Mouse (Mus musculus) embryo, embryonic 10 days (tissue): ENCODE measurements around the gene Mlip.
"Not testable (repeated sequence)": the region's sequence is repeated elsewhere in the genome, so short reads cannot be mapped to it uniquely, and the experiment has no call there.

Source experiments
- DNase-seq: peaks from one replicate; pipeline ENCODE4 v3.0.0-alpha.2; 2015; ENCODE audit warnings: low spot score

Mlip gene

DNA sequence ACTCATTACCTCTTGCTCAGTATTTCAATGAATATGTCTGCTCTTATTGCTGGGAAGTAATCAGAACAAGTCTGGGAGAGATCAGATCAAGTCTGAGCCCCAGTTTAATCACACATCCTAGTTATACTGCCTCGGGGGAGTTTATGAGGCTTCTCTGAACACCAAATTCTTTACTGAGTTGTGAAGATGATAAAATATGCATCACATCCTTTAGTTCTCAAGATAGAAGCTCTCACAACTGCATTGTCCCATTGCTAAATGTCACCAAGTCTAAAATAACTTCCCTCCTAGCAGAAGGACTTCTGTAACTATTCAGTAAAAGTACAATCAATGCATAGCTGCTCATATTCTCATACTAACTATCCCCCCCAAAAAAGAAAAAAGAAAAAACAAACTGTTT lies 154.5 kb downstream of the Mlip start:
- DNase-seq, result no peak

DNA sequence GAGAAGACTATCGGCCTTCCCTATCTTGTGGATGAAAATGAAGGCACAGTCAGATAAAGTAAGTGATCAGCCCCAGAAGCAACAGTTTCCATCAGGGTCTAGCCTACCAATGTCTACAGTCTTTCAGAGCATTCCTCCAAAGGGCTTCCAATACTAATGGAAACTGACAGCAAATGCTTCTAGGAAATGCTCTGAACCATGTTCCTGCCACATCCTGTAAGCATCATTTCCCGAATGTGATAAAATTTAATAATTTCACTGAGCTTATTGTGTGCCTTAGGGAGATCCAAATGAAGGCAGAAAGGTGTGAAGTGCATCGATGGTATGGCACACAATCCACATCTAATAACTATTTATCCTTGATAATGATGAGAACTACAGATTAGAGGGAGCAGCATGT lies 173.3 kb downstream of the Mlip start:
- DNase-seq, result no peak

DNA sequence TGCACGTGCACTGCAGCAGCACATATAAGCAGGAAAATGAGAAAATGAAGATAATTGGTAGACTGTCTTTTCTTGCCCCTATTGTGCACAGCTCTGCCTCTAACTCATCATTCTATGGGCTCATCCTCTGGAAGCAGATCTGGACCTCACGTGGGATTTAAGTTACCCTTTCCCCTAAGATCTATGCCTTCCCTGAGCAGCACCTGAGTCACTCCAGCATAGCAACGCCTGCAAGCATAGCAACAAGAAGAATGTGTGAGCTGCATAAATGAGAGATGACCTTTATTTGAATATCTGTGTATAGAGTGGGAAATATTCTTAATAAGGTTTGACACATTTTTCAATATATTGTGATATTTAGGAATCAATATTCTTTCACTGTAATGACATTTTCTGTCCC lies 176.9 kb downstream of the Mlip start:
- DNase-seq, result no peak

DNA sequence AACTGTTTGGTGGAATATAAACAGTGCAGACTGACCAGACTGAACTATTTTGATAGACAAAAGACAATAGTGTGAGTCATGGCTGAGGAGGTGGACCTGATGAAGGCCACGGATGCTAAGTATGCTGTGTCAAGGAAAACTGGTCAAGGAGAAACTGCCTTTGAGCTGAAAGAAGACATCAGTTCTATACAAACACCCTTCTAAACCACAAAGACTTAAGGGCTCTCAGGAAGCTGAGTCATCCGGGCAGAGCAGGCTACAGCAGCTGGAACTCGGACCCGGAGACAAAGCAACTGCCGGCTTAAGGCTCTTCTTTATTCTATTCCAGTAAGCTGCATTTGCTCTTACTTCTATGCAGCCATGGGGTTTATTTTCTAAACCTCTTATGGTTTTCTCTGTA lies 180.7 kb downstream of the Mlip start:
- no peak for DNase-seq

DNA sequence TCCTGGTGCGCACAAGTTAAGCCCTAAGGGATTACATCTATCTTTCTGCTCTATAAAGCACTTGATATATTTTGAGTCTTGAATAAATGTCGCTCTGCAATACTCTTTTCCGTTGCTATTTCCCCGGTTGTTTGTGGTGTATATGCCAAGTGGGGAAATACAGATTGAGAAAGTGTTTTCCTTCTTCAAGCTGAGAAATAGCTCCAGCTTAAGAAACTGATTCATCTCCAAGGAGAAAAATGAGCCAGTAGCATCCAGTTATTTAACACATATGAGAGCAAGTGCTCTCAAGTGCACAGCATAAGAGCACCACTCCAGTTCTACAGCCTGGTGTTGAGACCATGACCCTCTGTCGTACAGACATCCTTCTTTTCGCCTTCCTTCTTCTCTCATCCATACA lies 186.9 kb downstream of the Mlip start:
- DNase-seq, result no peak

DNA sequence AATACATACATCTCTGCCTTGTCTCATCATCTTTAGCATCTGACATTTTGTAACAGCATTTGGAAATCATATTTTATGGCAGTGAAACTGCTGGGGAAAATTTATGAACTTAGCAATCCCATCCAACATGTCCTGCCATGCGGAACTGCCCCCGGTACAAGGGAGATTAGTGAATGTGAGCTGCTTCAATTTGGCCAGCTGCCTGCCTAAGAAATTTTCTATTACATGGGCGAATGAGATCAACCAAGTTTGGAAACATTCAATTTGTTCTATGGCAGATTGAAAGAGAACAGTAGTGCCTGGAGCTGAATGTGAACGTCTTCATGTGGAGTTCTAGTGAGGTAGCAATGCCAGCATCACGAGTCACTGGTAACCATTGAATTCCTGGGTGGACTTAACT lies 191.0 kb downstream of the Mlip start:
- DNase-seq, result no peak

DNA sequence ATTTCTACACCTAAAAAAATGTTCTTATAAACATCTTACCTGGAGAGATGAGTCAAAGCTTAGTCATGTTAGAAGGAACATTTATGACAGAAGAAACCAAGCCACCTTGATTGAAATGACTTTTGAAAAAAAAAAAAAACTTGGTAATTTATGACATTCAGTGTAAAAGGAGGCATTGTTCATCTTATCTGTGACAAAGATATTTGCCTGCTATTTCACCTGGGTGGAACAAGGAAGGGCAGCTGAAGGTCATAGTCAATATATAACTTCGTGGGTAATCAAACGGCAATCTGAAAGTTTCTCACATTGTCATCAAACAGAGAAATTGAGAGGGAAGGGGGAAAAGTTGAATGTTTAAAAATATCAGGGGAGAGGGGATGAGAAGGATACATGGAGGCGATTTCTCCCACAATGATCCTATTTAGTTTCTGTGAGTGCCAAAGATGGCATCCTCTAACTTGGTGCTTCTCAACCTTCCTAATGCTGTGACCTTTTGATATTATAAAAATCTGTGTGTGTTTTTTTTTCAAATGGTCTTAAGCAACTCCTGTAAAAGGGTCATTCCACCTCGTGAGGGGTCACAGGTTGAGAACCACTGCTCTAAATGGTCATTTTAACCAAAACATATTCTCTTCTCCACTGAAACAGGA lies 192.4 kb downstream of the Mlip start:
- DNase-seq, result no peak

DNA sequence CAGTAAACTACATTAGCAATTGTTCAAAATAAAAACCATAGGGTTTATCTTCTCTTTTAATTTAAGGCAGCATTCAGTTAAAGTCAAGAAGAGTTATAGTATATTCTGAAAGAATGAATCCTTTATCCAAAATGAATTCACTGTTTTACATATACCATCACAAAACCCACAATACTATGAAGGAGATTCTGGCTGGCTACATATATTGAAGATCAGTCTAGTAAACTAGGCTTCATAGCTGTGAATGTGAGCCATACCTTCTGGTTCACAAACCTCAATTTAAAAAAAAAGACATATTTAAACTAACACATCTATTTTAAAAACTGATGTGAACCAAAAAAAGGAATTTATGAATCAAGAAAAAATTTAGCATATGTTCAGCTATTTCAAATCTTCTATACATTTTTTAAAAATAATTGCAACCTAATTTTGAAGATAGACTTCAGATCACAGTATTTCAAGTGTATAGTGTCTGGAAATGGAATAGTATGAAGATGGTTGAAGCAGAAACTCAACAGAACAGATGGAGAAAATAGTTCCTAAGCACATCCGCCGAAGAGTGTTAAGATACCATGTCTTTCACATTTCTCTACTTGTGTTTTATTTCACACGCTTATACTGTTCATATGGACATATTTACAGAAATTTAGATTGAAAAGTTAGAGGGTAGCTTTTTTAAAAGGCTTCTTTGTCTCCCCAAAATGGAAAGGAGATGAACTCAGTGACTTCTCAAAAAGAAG lies 204.1 kb downstream of the Mlip start:
- no peak for DNase-seq

DNA sequence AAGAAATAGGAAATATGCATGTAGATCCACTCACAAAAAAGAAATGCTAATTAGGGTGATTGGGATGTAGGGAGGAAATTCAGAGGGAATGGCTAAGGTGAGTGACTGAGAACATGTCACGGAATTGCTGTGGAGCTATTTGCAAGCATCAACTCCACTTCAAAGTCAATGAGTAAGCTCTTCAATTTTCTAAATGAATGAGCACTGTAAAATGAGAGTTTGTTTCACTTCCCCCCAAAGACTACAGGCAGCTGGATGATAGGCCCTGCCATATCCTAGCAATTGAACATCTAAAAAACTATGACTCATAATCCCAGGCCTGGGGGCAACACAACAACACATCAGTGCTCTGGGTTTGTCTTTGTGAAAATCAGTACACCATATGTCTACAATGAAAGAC lies 233.0 kb downstream of the Mlip start:
- no peak for DNase-seq

DNA sequence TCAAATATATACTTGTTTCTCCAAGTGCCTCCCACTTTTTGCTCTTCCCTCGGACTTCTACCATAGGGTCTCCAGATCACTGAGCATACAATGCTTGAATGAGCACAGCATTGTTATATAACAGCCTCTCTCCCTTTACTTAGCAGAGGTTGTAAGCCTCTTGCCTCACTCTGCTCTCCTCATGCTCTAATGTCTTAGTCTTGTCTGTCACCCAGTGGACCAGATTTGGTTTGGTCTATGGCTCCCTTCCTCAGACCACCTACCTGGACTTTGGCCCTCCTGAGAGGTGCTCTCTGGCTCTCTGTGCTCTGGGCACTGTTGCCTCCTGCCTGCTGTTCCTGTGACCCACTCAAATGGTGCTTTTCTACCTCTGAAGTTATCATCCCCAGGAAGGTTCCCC lies 255.9 kb downstream of the Mlip start:
- DNase-seq, result no peak

DNA sequence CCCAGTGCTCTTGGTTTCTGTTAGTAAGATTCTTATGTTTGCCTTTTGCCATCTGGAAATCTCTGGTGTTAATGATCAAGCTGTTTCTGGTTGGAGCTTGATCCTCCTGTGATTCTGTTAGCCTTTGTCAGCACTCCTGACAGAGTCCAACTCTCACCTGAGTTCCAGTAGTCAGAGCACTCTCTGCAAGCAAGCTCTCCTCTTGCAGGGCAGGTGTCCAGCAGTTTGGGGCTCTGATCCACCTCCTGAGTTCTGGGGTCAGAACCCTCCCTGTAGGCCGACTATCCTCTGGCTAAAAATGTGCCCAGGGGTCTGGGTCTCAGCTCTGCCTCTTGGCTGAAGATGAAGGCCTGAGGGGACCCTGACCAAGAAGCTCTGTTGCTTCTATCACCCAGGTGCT lies 269.5 kb downstream of the Mlip start:
- DNase-seq, result not testable (repeated sequence)

DNA sequence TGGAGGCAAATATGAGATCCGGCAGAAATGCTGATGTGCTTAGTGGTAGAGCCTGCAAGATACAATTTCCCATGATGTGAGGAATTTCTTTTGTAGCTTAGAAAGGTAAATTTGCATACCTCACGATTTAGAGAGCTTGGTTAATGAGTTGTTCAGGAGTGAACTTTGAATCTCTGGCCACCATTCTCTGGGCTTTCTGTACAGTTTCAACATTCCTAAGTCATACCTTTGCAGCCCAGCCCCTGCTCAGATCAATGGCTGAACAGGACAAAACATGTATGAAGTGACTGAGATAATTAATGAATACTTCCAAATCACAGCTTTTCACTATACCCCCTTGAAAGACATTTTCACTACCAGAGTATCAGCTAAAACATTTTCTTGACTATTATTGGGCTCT lies 281.1 kb downstream of the Mlip start:
- no peak for DNase-seq

DNA sequence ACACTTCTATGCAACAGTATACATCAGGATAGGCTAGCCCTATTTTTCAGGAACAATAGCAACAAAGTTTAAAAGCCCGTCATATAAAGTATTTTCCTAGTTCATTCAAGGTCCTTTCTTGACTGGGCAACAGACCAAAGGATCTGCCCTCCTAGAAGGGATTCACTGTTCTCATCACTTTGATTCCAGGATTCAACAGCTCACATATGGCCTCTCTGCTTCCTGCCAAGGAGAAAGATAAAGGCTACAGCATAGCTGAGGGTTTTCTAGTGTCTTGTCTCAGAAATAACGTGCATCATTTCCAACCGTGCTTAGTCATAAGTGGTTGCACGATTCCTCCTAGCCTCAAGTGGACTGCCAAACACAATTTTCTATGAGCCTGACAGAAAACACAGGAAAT lies 296.2 kb downstream of the Mlip start:
- no peak for DNase-seq

DNA sequence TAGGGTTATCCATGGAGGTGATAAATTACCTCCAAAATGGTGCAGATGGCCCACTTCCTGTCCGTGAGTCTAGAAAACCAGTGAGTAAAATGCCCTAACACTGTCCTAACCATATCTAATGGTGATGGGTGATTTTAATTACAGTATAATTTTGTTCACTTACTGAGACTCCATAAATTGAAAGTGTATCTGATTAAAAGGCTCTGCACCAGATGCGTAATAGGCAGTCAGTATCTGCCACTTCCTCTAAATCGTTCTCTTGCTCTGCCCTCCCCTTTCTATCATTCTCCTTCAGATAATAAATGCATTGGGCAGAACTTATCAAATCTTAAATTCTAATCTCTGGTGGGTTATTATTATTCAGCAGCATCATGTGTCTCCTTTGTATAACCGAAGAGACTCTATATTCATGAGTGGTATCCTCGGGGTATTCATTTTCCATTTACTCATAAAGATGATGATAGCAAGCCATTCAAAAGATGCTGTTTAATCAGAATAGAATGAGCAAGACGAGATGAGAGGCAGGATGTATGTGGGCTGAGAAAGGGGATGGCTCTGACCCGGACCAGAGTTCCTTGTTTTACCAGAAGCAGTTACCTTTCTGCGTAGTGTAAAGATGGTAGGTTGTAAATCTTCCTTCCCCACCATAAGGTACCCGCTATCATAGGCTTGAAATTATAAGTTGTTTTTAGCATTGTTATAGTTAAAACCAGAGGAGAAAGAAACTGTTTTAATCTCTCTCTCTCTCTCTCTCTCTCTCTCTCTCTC lies 298.2 kb downstream of the Mlip start:
- no peak for DNase-seq
